Mouse (Mus musculus): Measurements from ENCODE around the gene Usp38. TPM values are rescaled to one million over a fixed set of nuclear protein-coding genes. Genes with fewer than 3 reads are reported as not detected.
A peak's percentile ranks its signal among the peaks of the same experiment; 100 is the strongest.

The Usp38 gene
- total and polyA plus RNA-seq, 3 experiments: 19.3 to 30.6 (median 20.4) TPM

DNA sequence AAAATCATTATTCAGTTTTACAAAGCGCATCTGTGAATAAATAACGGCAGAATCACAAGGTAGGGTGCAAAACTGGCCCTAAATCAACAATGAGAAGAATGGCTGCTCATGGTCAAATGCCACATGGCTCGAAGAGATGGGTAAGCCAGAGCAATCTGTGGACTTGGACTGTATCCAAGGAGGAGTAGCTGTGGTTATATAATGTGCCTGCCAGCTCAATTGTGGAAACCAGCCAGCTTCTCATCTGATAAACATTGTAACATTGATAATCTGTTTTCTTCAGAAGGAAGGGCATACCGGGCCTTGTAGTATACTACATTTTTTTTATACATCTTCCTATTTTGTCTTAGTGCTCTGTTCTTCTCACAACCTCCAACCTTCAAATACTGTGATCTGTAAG, 31.9 kb downstream of the Usp38 start:
- Histone ChIP-seq H3K4me2 (ENCODE audit: insufficient read depth, low read depth, poor library complexity, severe bottlenecking) (no peak overlapping the region), H3K79me2 (replicated peaks; ENCODE audit: control insufficient read depth, extremely low read depth, insufficient read depth, poor library complexity, severe bottlenecking) (no peaks in the 10 kb centered on the region), H3K4me3 (replicated peaks in 1 of 3; ENCODE audit: low read depth in 2 of 3, low read length in 2 of 3, poor library complexity in 1 of 3) (no peak overlapping the region), H3K27me3 (replicated peaks) (no peaks in the 10 kb centered on the region), H3K27ac (ENCODE audit: insufficient read depth, low read depth) (no peak overlapping the region), H3K4me1 (ENCODE audit: control insufficient read depth in 1 of 2, insufficient read depth in 2 of 2) (peaks cover 0 to 13% of the 10 kb centered on the region in 2 experiments; a peak in 2 of 4 replicates), H3K9me3 (replicated peaks; ENCODE audit: low read length) (peaks cover 2% of the 10 kb centered on the region), H3K9ac (ENCODE audit: insufficient read depth, low read depth) (no peak overlapping the region), H3K36me3 (replicated peaks in 1 of 2; ENCODE audit: control insufficient read depth in 1 of 2, insufficient read depth in 1 of 2, low read length in 1 of 2) (peaks cover 40 to 72% of the 10 kb centered on the region in 2 experiments)
- dilution Hi-C loops (cut with MboI; ENCODE audit: extremely low pct_ligation_motif_present, extremely low pct_unique_long_range_greater_than_20kb, low sequenced_read_pairs) (no loop called here), in situ Hi-C loops (cut with MboI; ENCODE audit: low pct_ligation_motif_present, low pct_unique_long_range_greater_than_20kb, low sequenced_read_pairs) (loop anchor here (25.0 kb wide), 2 partner anchors 196 to 496 kb away; partner anchors contain the start of gene Gypa)
- TF ChIP-seq UBTF (IDR thresholded peaks at IDR 0.05; ENCODE audit: low read depth, low read length) (no peak), MEF2A (IDR thresholded peaks at IDR 0.05; ENCODE audit: borderline replicate concordance, low read depth, low read length) (no peak), MAX (IDR thresholded peaks at IDR 0.05; ENCODE audit: low read length) (no peak), TBP (conservative IDR thresholded peaks at IDR 0.05; ENCODE audit: low read depth, low read length) (no peak), CHD2 (IDR thresholded peaks at IDR 0.05; ENCODE audit: low read length) (no peak), SIN3A (IDR thresholded peaks at IDR 0.05; ENCODE audit: low read length) (no peak), MXI1 (IDR thresholded peaks at IDR 0.05; ENCODE audit: low read depth, low read length) (no peak), ZMIZ1 (IDR thresholded peaks at IDR 0.05; ENCODE audit: low read depth, low read length) (no peak), MAZ (IDR thresholded peaks at IDR 0.05; ENCODE audit: low read depth, low read length) (no peak), ELF1 (IDR thresholded peaks at IDR 0.05; ENCODE audit: low read depth, low read length) (no peak), JUND (conservative IDR thresholded peaks at IDR 0.05; ENCODE audit: low read depth, low read length) (no peak), POLR2A (IDR thresholded peaks at IDR 0.05; ENCODE audit: low read depth, low read length) (no peak), GABPA (IDR thresholded peaks at IDR 0.05; ENCODE audit: insufficient replicate concordance, low read depth, low read length) (no peak), IRF4 (IDR thresholded peaks at IDR 0.05; ENCODE audit: low read depth, low read length) (no peak)
- DNase-seq (ENCODE audit: extremely low read depth): no peak

GRCm38 (mm10) chr8:80981696-80982095, 33.0 kb downstream of the Usp38 start:
- Histone ChIP-seq H3K27me3 (replicated peaks) (no peaks in the 10 kb centered on the region), H3K9ac (ENCODE audit: insufficient read depth, low read depth) (no peak overlapping the region), H3K4me1 (ENCODE audit: control insufficient read depth in 1 of 2, insufficient read depth in 2 of 2) (peaks cover 0 to 13% of the 10 kb centered on the region in 2 experiments; a peak in 2 of 4 replicates), H3K36me3 (replicated peaks in 1 of 2; ENCODE audit: control insufficient read depth in 1 of 2, insufficient read depth in 1 of 2, low read length in 1 of 2) (peaks cover 34 to 62% of the 10 kb centered on the region in 2 experiments), H3K9me3 (replicated peaks; ENCODE audit: low read length) (peaks cover 2% of the 10 kb centered on the region), H3K4me3 (replicated peaks in 1 of 3; ENCODE audit: low read depth in 2 of 3, low read length in 2 of 3, poor library complexity in 1 of 3) (no peak overlapping the region), H3K4me2 (ENCODE audit: insufficient read depth, low read depth, poor library complexity, severe bottlenecking) (no peak overlapping the region), H3K79me2 (replicated peaks; ENCODE audit: control insufficient read depth, extremely low read depth, insufficient read depth, poor library complexity, severe bottlenecking) (no peaks in the 10 kb centered on the region), H3K27ac (ENCODE audit: insufficient read depth, low read depth) (no peak overlapping the region)
- no peak for TF ChIP-seq NRF1 (IDR thresholded peaks at IDR 0.05; ENCODE audit: low read depth, low read length)
- TF ChIP-seq MEF2A (IDR thresholded peaks at IDR 0.05; ENCODE audit: borderline replicate concordance, low read depth, low read length): no peak
- TF ChIP-seq JUND (conservative IDR thresholded peaks at IDR 0.05; ENCODE audit: low read depth, low read length): no peak
- TF ChIP-seq MYC (IDR thresholded peaks at IDR 0.05; ENCODE audit: low read depth, low read length): no peak
- no peak for TF ChIP-seq ZMIZ1 (IDR thresholded peaks at IDR 0.05; ENCODE audit: low read depth, low read length)
- no peak for TF ChIP-seq HCFC1 (IDR thresholded peaks at IDR 0.05; ENCODE audit: low read depth, low read length)
- TF ChIP-seq MAZ (IDR thresholded peaks at IDR 0.05; ENCODE audit: low read depth, low read length): no peak
- TF ChIP-seq USF1 (IDR thresholded peaks at IDR 0.05; ENCODE audit: low read depth, low read length): no peak
- no peak for TF ChIP-seq ZKSCAN1 (IDR thresholded peaks at IDR 0.05; ENCODE audit: borderline replicate concordance, low read depth, low read length)
- TF ChIP-seq EP300 (IDR thresholded peaks at IDR 0.05; ENCODE audit: low read length): no peak
- no peak for TF ChIP-seq TCF12 (IDR thresholded peaks at IDR 0.05; ENCODE audit: low read depth, low read length)
- no peak for TF ChIP-seq SIN3A (IDR thresholded peaks at IDR 0.05; ENCODE audit: low read length)
- no peak for TF ChIP-seq ZC3H11A (IDR thresholded peaks at IDR 0.05; ENCODE audit: low read depth, low read length)
- no peak for TF ChIP-seq POLR2A (IDR thresholded peaks at IDR 0.05; ENCODE audit: low read depth, low read length)
- dilution Hi-C loops (cut with MboI; ENCODE audit: extremely low pct_ligation_motif_present, extremely low pct_unique_long_range_greater_than_20kb, low sequenced_read_pairs): no loop called here
- in situ Hi-C loops (cut with MboI; ENCODE audit: low pct_ligation_motif_present, low pct_unique_long_range_greater_than_20kb, low sequenced_read_pairs): loop anchor here (25.0 kb wide), 2 partner anchors 194 to 494 kb away; partner anchors contain the start of gene Gypa
- DNase-seq (ENCODE audit: extremely low read depth): peak; percentile 61
